Mouse (Mus musculus): ENCODE results near the gene E2f7. TPM values are rescaled to one million over a fixed set of nuclear protein-coding genes. Genes with fewer than 3 reads are reported as not detected.
A peak's percentile ranks its signal among the peaks of the same experiment; 100 is the strongest.

Gene E2f7
- polyA plus RNA-seq, 1 experiment from 2014 or later: 30.3 TPM

DNA sequence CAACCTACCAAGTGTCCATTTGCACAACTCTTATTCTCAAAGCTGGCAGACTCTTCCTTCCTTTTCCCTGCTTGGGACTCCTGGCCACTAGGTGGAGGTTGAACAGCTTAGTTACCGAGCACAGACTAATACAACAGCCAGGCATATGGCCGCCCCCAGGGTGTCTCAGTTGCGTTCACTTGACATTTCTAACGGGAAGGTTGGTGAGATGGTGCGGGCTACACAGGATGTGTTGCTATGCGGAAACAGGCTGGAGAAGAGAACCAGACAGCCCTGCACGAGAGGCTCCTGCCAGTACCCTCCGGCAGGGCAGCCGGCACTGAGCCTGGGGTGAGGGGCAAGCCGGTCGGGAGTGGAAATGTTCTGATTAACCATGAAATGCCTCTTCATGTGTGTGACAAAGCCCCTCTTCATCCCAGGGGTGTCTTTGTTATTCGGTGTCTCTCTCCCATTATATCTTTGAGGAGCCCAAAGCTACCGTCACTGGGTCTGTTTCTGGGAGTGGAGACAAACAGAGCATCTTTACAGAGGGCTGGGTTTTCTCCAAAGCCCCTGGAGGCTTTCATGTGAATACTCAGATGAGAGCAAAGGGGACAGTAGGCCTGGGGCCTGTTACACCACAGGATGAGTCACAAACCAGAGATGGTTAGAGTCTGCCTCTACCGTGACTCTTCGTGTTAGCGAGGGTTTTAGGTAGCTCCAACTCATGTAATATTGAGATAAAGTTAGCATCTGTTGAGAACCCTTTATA is 17.1 kb downstream of the E2f7 start:
- 69% methylated on average over 16 of the region's 16 CpGs for WGBS
- no peaks in the 10 kb centered on the region for H3K27me3 ChIP-seq (ENCODE audit: control insufficient read depth, insufficient read depth, low read length)
- no peak overlapping the region for H3K27ac ChIP-seq (ENCODE audit: low read depth, low read length)
- DNase-seq (ENCODE audit: low spot score) (peak; percentile 31), ATAC-seq (ENCODE audit: insufficient read depth, low FRiP score, low TSS enrichment) (0 out of 2 replicates have a peak, but pooled peaks have one; percentile 31)
- no peak overlapping the region for H3K9ac ChIP-seq (ENCODE audit: low read length)
- H3K4me1 ChIP-seq (ENCODE audit: control insufficient read depth, insufficient read depth, low read length): 0 out of 2 replicates have a peak, but pooled peaks cover 2% of the 10 kb centered on the region
- H3K36me3 ChIP-seq (ENCODE audit: control insufficient read depth, insufficient read depth, low read length): peaks cover 21% of the 10 kb centered on the region
- no peak overlapping the region for H3K4me3 ChIP-seq (ENCODE audit: low read depth, low read length)
- H3K4me2 ChIP-seq (ENCODE audit: low read depth): no peak overlapping the region
- H3K9me3 ChIP-seq (ENCODE audit: control insufficient read depth, low read length): no peaks in the 10 kb centered on the region

DNA sequence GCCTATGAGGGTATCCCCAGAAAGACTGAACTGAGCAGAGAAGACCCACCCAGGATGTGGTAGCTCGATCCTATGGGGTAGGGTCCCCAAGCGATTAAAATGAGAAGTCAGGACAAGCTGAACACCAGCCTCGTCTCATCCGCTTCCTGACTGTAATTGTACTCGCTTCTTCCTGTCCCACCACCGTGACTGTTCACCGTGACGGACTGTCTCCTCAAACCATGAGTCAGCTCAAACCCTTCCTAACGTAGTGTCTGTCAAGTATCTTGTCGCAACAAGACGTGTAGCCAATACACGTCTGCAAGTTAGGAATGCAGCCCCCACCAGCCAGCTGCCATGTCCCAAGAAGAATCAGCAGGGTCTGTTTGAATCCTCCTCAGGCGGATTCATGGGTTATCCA is 18.2 kb downstream of the E2f7 start:
- no peak for ATAC-seq (ENCODE audit: insufficient read depth, low FRiP score, low TSS enrichment)
- Histone ChIP-seq H3K4me3 (ENCODE audit: low read depth, low read length) (no peak overlapping the region), H3K36me3 (ENCODE audit: control insufficient read depth, insufficient read depth, low read length) (peaks cover 21% of the 10 kb centered on the region), H3K9me3 (ENCODE audit: control insufficient read depth, low read length) (no peaks in the 10 kb centered on the region), H3K4me1 (ENCODE audit: control insufficient read depth, insufficient read depth, low read length) (0 out of 2 replicates have a peak, but pooled peaks cover 2% of the 10 kb centered on the region), H3K27me3 (ENCODE audit: control insufficient read depth, insufficient read depth, low read length) (no peaks in the 10 kb centered on the region), H3K9ac (ENCODE audit: low read length) (no peak overlapping the region), H3K27ac (ENCODE audit: low read depth, low read length) (no peak overlapping the region), H3K4me2 (ENCODE audit: low read depth) (no peak overlapping the region)
- WGBS: 92% methylated on average over 13 of the region's 13 CpGs
- DNase-seq (ENCODE audit: low spot score): no peak

DNA sequence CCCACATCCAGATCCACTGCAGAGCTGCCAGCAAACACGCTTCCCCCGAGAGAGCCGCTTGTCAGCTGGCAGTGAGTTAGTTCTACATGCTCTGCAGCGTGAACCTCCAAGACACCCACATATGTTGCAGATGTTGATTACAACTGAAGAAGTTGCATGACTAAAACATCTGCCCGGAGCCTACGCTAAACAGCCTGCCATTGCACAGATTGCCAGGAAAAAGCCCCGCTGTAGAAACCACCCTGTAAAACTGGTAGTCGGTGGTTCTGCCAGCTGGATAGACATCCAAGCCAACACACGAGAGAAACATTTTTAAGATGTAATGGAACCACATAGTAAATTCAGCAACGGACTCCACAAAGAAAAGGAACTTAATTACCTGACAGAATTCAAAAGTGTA is 24.3 kb downstream of the E2f7 start:
- DNase-seq (ENCODE audit: low spot score) (no peak), ATAC-seq (ENCODE audit: insufficient read depth, low FRiP score, low TSS enrichment) (no peak)
- peaks cover 7% of the 10 kb centered on the region for H3K36me3 ChIP-seq (ENCODE audit: control insufficient read depth, insufficient read depth, low read length)
- no peak overlapping the region for H3K4me2 ChIP-seq (ENCODE audit: low read depth)
- no peak overlapping the region for H3K4me3 ChIP-seq (ENCODE audit: low read depth, low read length)
- no peaks in the 10 kb centered on the region for H3K27me3 ChIP-seq (ENCODE audit: control insufficient read depth, insufficient read depth, low read length)
- no peaks in the 10 kb centered on the region for H3K4me1 ChIP-seq (ENCODE audit: control insufficient read depth, insufficient read depth, low read length)
- H3K27ac ChIP-seq (ENCODE audit: low read depth, low read length): no peak overlapping the region
- no peaks in the 10 kb centered on the region for H3K9me3 ChIP-seq (ENCODE audit: control insufficient read depth, low read length)
- 94% methylated on average over 10 of the region's 10 CpGs for WGBS
- no peak overlapping the region for H3K9ac ChIP-seq (ENCODE audit: low read length)

DNA sequence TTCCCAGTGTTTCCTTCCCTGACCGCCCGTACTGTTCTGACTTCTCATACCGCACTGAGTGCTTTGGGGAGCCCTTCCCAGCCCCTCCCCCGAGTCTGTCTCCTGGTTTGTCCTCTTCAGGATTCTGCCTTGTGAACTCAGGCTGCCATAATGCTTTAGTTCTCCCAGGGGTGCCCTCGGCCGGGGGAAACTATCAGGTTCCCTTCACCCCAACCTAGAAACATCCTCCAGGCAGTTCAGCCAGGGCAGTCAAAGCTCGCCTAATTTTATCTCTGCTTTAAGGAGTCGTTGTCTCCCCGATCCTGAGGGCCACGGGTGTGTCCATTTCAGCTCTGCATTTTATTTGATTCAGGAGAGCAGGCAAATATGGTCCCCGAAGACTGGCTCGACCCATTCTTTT is 28.0 kb downstream of the E2f7 start:
- Histone ChIP-seq H3K36me3 (ENCODE audit: control insufficient read depth, insufficient read depth, low read length) (peaks cover 10% of the 10 kb centered on the region), H3K4me2 (ENCODE audit: low read depth) (no peak overlapping the region), H3K9ac (ENCODE audit: low read length) (no peak overlapping the region), H3K4me3 (ENCODE audit: low read depth, low read length) (no peak overlapping the region), H3K9me3 (ENCODE audit: control insufficient read depth, low read length) (no peaks in the 10 kb centered on the region), H3K27ac (ENCODE audit: low read depth, low read length) (no peak overlapping the region), H3K4me1 (ENCODE audit: control insufficient read depth, insufficient read depth, low read length) (no peaks in the 10 kb centered on the region), H3K27me3 (ENCODE audit: control insufficient read depth, insufficient read depth, low read length) (no peaks in the 10 kb centered on the region)
- 78% methylated on average over 12 of the region's 12 CpGs for WGBS
- DNase-seq (ENCODE audit: low spot score): no peak
- no peak for ATAC-seq (ENCODE audit: insufficient read depth, low FRiP score, low TSS enrichment)

DNA sequence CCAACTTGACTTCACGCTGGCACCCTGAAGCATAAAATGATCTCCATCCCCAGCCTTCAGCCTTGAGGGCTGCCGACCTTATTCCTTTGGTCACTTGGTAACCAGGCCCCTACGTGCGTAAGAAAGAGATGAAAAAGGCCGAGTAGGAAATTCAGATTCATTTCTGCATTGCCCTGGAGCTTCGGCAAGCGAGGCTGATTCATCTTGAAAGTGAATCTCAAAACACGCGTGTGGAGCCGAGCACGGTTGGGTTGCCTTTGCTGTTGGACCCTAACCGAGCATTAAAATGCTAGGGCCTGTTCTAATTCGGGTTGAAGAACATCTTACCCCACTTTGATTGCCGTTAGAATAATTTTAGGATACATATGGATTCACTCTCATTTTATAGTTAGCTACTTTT is 28.6 kb downstream of the E2f7 start:
- no peak for ATAC-seq (ENCODE audit: insufficient read depth, low FRiP score, low TSS enrichment)
- Histone ChIP-seq H3K9ac (ENCODE audit: low read length) (no peak overlapping the region), H3K4me2 (ENCODE audit: low read depth) (no peak overlapping the region), H3K36me3 (ENCODE audit: control insufficient read depth, insufficient read depth, low read length) (peaks cover 14% of the 10 kb centered on the region), H3K4me1 (ENCODE audit: control insufficient read depth, insufficient read depth, low read length) (no peaks in the 10 kb centered on the region), H3K4me3 (ENCODE audit: low read depth, low read length) (no peak overlapping the region), H3K27me3 (ENCODE audit: control insufficient read depth, insufficient read depth, low read length) (no peaks in the 10 kb centered on the region), H3K9me3 (ENCODE audit: control insufficient read depth, low read length) (no peaks in the 10 kb centered on the region), H3K27ac (ENCODE audit: low read depth, low read length) (no peak overlapping the region)
- no peak for DNase-seq (ENCODE audit: low spot score)
- WGBS: 95% methylated on average over 14 of the region's 14 CpGs

DNA sequence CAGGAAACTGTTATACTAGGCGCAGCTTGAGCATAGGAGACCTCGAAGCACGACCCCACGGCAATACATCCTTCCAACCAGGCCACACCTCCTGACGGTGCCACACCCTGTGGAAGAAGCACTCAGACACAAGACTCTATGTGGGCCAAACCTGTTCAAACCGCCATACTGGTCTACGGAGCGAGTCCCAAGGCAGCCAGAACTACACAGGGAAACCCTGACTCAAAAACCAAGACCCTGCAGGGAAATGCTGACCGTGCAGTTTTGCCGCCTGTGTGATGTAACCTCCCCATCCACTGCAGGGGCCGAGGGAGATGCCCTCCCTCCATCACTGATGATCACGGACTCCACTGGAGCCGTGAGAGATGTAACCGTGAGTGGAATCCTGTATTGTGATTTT is 36.5 kb downstream of the E2f7 start:
- no peak for DNase-seq (ENCODE audit: low spot score)
- no peak overlapping the region for H3K9ac ChIP-seq (ENCODE audit: low read length)
- H3K4me2 ChIP-seq (ENCODE audit: low read depth): no peak overlapping the region
- no peaks in the 10 kb centered on the region for H3K9me3 ChIP-seq (ENCODE audit: control insufficient read depth, low read length)
- H3K4me1 ChIP-seq (ENCODE audit: control insufficient read depth, insufficient read depth, low read length): no peaks in the 10 kb centered on the region
- H3K36me3 ChIP-seq (ENCODE audit: control insufficient read depth, insufficient read depth, low read length): peaks cover 24% of the 10 kb centered on the region
- no peaks in the 10 kb centered on the region for H3K27me3 ChIP-seq (ENCODE audit: control insufficient read depth, insufficient read depth, low read length)
- H3K4me3 ChIP-seq (ENCODE audit: low read depth, low read length): no peak overlapping the region
- ATAC-seq (ENCODE audit: insufficient read depth, low FRiP score, low TSS enrichment): no peak
- WGBS: 94% methylated on average over 14 of the region's 14 CpGs
- H3K27ac ChIP-seq (ENCODE audit: low read depth, low read length): no peak overlapping the region

DNA sequence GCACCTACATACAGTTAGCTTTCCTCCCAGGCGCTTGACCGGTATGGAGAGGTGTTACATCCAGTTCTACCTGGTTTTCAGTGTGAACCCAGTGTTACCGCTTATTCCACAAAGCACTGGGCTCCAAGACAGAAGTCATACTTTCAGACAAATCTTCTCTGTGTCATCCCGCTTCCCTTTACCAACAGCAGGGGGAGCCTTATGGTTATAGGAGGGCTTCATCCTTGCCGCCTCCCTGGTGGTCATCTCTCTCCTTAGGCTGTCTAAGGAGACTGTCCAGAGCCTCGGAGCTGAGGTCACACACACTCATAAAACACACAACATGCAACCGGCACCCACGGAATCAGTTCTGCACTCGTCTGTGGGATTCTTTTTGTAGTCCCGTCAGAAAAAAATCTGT is 37.4 kb downstream of the E2f7 start:
- Histone ChIP-seq H3K9me3 (ENCODE audit: control insufficient read depth, low read length) (no peaks in the 10 kb centered on the region), H3K9ac (ENCODE audit: low read length) (no peak overlapping the region), H3K4me1 (ENCODE audit: control insufficient read depth, insufficient read depth, low read length) (no peaks in the 10 kb centered on the region), H3K27me3 (ENCODE audit: control insufficient read depth, insufficient read depth, low read length) (no peaks in the 10 kb centered on the region), H3K4me3 (ENCODE audit: low read depth, low read length) (no peak overlapping the region), H3K36me3 (ENCODE audit: control insufficient read depth, insufficient read depth, low read length) (peaks cover 24% of the 10 kb centered on the region), H3K27ac (ENCODE audit: low read depth, low read length) (no peak overlapping the region), H3K4me2 (ENCODE audit: low read depth) (no peak overlapping the region)
- WGBS: 87% methylated on average over 10 of the region's 10 CpGs
- ATAC-seq (ENCODE audit: insufficient read depth, low FRiP score, low TSS enrichment) (no peak), DNase-seq (ENCODE audit: low spot score) (no peak)

DNA sequence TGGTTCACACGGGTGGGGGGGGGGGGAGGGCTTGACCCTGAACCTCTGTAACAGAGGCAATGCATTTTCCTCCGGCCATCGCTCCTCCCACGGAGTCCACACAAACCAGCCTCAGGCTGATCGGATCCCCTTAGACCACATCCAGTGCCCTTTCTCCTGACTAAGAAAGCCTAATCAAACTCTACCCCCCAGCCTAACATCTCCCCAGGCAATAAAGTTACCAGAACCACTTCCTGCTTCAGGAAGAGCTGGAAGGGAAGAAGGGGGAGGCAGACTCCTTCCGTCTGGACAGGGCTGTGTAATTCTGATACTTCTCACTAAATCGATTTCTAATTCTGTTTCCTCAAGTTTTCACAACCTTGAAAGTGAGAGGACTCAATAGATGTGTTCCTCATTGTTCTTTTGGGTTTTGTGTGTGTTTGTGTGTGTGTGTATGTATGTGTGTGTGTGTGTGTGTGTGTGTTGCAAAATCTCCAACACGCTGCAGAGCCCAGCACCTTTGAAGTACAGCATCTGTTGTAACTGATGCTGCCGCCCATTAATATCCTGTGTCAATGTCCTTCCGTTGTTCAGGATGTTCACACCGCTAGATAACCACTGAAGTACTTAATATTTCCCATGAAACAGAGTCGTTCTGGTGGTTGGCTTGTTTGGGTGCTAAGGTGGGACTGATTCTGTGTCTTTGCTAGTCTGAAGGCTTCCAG is 43.0 kb downstream of the E2f7 start:
- Histone ChIP-seq H3K4me3 (ENCODE audit: low read depth, low read length) (no peak overlapping the region), H3K4me2 (ENCODE audit: low read depth) (no peak overlapping the region), H3K27ac (ENCODE audit: low read depth, low read length) (no peak overlapping the region), H3K4me1 (ENCODE audit: control insufficient read depth, insufficient read depth, low read length) (no peaks in the 10 kb centered on the region), H3K36me3 (ENCODE audit: control insufficient read depth, insufficient read depth, low read length) (peaks cover 5% of the 10 kb centered on the region; the same call in 1 of the 2 replicates), H3K9ac (ENCODE audit: low read length) (no peak overlapping the region), H3K27me3 (ENCODE audit: control insufficient read depth, insufficient read depth, low read length) (no peaks in the 10 kb centered on the region), H3K9me3 (ENCODE audit: control insufficient read depth, low read length) (no peaks in the 10 kb centered on the region)
- DNase-seq (ENCODE audit: low spot score) (no peak), ATAC-seq (ENCODE audit: insufficient read depth, low FRiP score, low TSS enrichment) (no peak)
- WGBS: 78% methylated on average over 12 of the region's 12 CpGs

DNA sequence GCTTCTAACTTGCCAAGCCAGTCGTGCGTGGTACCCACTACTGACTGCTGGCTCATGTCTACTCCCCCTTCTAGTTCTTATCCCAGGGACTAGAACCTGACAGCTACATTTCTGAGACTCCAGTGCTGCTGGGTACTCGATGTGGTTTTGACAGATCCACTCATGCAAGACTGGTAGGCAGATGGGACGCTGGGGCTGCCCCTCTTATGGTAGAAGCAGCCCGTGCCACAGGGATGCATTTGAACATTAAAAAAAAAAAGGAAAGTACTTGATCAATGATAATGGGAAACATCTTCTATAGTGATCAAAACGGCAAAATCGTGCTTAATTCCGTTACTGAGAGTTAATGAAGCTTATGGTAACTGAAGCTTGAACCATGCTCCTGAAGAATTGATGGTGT is 44.4 kb downstream of the E2f7 start:
- no peak overlapping the region for H3K27ac ChIP-seq (ENCODE audit: low read depth, low read length)
- H3K9me3 ChIP-seq (ENCODE audit: control insufficient read depth, low read length): no peaks in the 10 kb centered on the region
- DNase-seq (ENCODE audit: low spot score) (no peak), ATAC-seq (ENCODE audit: insufficient read depth, low FRiP score, low TSS enrichment) (no peak)
- H3K9ac ChIP-seq (ENCODE audit: low read length): no peak overlapping the region
- 93% methylated on average over 8 of the region's 8 CpGs for WGBS
- H3K36me3 ChIP-seq (ENCODE audit: control insufficient read depth, insufficient read depth, low read length): peaks cover 4% of the 10 kb centered on the region; the same call in 1 of the 2 replicates
- H3K4me3 ChIP-seq (ENCODE audit: low read depth, low read length): no peak overlapping the region
- no peak overlapping the region for H3K4me2 ChIP-seq (ENCODE audit: low read depth)
- no peaks in the 10 kb centered on the region for H3K27me3 ChIP-seq (ENCODE audit: control insufficient read depth, insufficient read depth, low read length)
- 0 out of 2 replicates have a peak, but pooled peaks cover under 1% of the 10 kb centered on the region for H3K4me1 ChIP-seq (ENCODE audit: control insufficient read depth, insufficient read depth, low read length)

All from neural tube, embryonic 11.5 days (tissue).